ENCODE assay signal across 9 mouse cellular contexts in the genomic region with DNA sequence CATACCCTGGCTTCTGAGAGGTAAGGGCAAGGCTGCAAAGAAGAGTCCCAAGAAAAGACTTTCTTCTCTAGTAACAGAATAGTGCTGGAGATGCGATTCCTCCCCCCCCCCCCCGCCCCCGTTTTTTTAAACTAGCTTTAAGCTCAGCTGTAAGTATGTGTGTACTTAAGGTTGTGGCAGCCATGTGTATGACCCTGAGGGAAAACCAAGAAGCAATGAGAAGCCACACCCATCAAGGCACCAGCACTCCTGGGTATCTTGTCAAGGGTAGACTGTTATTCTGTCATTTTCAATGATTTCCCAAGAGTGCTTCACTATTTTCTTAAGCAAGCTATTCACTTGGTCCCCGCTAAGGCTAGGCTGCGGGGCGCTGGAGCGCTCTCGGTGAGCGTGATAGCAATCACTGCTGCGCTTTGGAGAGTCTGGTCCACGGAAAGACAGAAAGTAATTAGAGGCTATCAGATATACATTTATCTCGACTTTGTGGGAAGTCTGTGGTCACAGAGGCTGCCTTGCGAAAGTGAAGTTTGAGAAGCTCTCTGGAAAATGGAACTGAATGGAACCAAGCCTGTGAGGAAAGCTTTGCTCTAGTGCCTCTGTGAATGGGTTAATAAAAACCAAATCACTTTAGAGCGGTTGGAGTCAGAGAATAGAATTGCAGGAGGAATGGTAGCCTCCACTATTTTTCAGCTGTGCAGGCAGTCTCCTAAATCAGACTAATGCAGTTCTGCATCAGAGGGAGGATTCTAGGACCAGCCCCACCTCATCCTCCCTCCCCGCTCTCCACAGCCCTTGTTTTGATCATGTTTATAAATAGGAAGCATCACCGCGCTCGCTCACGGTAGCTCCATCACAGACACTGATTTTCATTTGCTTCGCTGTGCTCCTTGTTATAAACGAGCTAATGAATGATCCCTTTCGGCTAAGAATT.
DNase-seq lines count a peak whose midpoint lies in the region; ATAC-seq lines count a peak whose summit lies in the region.
"Had no signal": no experiment of that assay in that cellular context is flagged by ENCODE, and none has a peak within 500 bp of the region (broad histone marks: within the 10 kb centered on the region; RNA-seq: fewer than 3 reads in every experiment).

No protein-coding gene starts in this region.

- H3K4me1 ChIP-seq in heart, embryonic 16.5 days (ENCODE audit: control insufficient read depth, insufficient read depth, low read length) = no peaks in the 10 kb centered on the region
- H3K4me1 ChIP-seq in brown adipose tissue, adult 24 weeks (ENCODE audit: control insufficient read depth, insufficient read depth, insufficient read length, low read length) = no peaks in the 10 kb centered on the region
- H3K4me1 ChIP-seq in hindbrain, embryonic 14.5 days (replicated peaks; ENCODE audit: control insufficient read depth, insufficient read depth, low read length) = no peaks in the 10 kb centered on the region

- H3K27ac ChIP-seq in heart, embryonic 16.5 days (ENCODE audit: low read length) = no peak overlapping the region
- 0 out of 2 replicates have a peak overlapping the region, but pooled peaks have one; percentile 16 for H3K27ac ChIP-seq in brown adipose tissue, adult 24 weeks (replicated peaks; ENCODE audit: low read depth, low read length)
- H3K27ac ChIP-seq in hindbrain, embryonic 14.5 days = no peak overlapping the region

- 57% methylated on average over 22 of the region's 22 CpGs for WGBS in heart, embryonic 16.5 days
- WGBS in hindbrain, embryonic 14.5 days = 52% methylated on average over 22 of the region's 22 CpGs

- no peak overlapping the region for H3K4me3 ChIP-seq in heart, embryonic 16.5 days (ENCODE audit: low read length)
- H3K4me3 ChIP-seq in brown adipose tissue, adult 24 weeks (ENCODE audit: insufficient read depth, low read depth, low read length) = peak overlapping the region; percentile 50
- H3K4me3 ChIP-seq in hindbrain, embryonic 14.5 days (replicated peaks; ENCODE audit: low read length) = peak overlapping the region; percentile 14
- H3K4me3 ChIP-seq: megakaryocyte, embryonic 14.5 days had no signal

- H3K4me2 ChIP-seq in heart, embryonic 16.5 days (ENCODE audit: low read depth, low read length) = peak overlapping the region; percentile 31; the same call in 1 of the 2 replicates
- peak overlapping the region; percentile 44 for H3K4me2 ChIP-seq in hindbrain, embryonic 14.5 days (replicated peaks)

- ATAC-seq in heart, embryonic 16.5 days (replicated peaks; ENCODE audit: extremely low read depth, insufficient read depth, low FRiP score) = no peak
- ATAC-seq in hindbrain, embryonic 14.5 days (ENCODE audit: low FRiP score) = peak; percentile 61
- peak; percentile 33; the same call in 1 of the 2 replicates for ATAC-seq in megakaryocyte progenitor cell, adult 5-6 weeks (replicated peaks; ENCODE audit: poor library complexity)

- H3K36me3 ChIP-seq in heart, embryonic 16.5 days (ENCODE audit: control insufficient read depth, insufficient read depth) = no peaks in the 10 kb centered on the region
- H3K36me3 ChIP-seq in hindbrain, embryonic 14.5 days (replicated peaks; ENCODE audit: control insufficient read depth, insufficient read depth) = no peaks in the 10 kb centered on the region

- no peaks in the 10 kb centered on the region for H3K27me3 ChIP-seq in heart, embryonic 16.5 days (ENCODE audit: control insufficient read depth, insufficient read depth, low read length)
- no peaks in the 10 kb centered on the region for H3K27me3 ChIP-seq in hindbrain, embryonic 14.5 days (ENCODE audit: control insufficient read depth, insufficient read depth, low read length)
- H3K27me3 ChIP-seq: megakaryocyte, embryonic 14.5 days had no signal

- DNase-seq in heart, postnatal 4 days = no peak
- no peak for DNase-seq in hindbrain, embryonic 14.5 days (ENCODE audit: low spot score)
- DNase-seq in spleen, postnatal 14 days (ENCODE audit: low spot score in 2 of 2) = no peak
- no peak for DNase-seq in embryo, embryonic 10.5 days (ENCODE audit: low spot score)
- no peak for DNase-seq in gastrocnemius, postnatal 14 days

- no peak overlapping the region for H3K9ac ChIP-seq in heart, embryonic 16.5 days (ENCODE audit: low read length)
- no peak overlapping the region for H3K9ac ChIP-seq in hindbrain, embryonic 14.5 days

- intact Hi-C loops in gastrocnemius, postnatal 14 days (cut with DNase I; ENCODE audit: low total_unique reads) = no loop called here

- no peaks in the 10 kb centered on the region for H3K9me3 ChIP-seq in heart, embryonic 16.5 days (replicated peaks; ENCODE audit: control insufficient read depth, low read length)
- H3K9me3 ChIP-seq in hindbrain, embryonic 14.5 days (ENCODE audit: control insufficient read depth, low read length) = no peaks in the 10 kb centered on the region
